Mouse (Mus musculus) monocyte, adult 59 days (primary cell): ENCODE data around the gene Dexi. TPM values are rescaled to one million over a fixed set of nuclear protein-coding genes. Genes with fewer than 3 reads are reported as not detected.

Source experiments
- total RNA-seq, 2 experiments: library from RNA; stranded (reverse); gene quantifications; one replicate each; pipeline ENCODE4 v1.2.4; 2023

The Dexi gene
- total RNA-seq, result 10 to 100 TPM; 11.2 to 13.1 TPM

GRCm38 (mm10) chr16:10542698-10543365, at the start of gene Dexi:
Gene Dexi, minus strand, starts transcription at chr16:10543054.

GRCm38 (mm10) chr16:10544995-10545622, 2.3 kb upstream of the Dexi start, which contains the start of gene Clec16a:
Gene Clec16a, plus strand, starts transcription at chr16:10545339.

GRCm38 (mm10) chr16:10479857-10480256, 63.0 kb downstream of the Dexi start, which contains the start of gene Ciita:
Gene Ciita, plus strand, starts transcription at chr16:10480059.

Other genes with a start within 250 kb of the Dexi start
- under 1 TPM in 1 of 2 experiments, not detected in 1; 0.24 TPM for gene Emp2, start 229.1 kb downstream of the Dexi start, total RNA-seq
- not detected for gene Tekt5, start 147.6 kb downstream of the Dexi start, total RNA-seq
- 10 to 100 TPM; 39.1 to 41.8 TPM for gene Nubp1, start 131.1 kb downstream of the Dexi start, total RNA-seq
- not detected for gene Tvp23a, start 95.7 kb downstream of the Dexi start, total RNA-seq
- 100 to 1,000 TPM; 101 to 124 TPM for gene Ciita, start 63.0 kb downstream of the Dexi start, total RNA-seq
- gene Clec16a, start 2.3 kb upstream of the Dexi start, total RNA-seq, result 10 to 100 TPM; 36.7 to 39.7 TPM
- 1 to 10 TPM; 2.3 to 2.8 TPM for gene Socs1, start 242.5 kb upstream of the Dexi start, total RNA-seq
- not detected for gene Tnp2, start 245.6 kb upstream of the Dexi start, total RNA-seq
- not detected for gene Prm3, start 247.9 kb upstream of the Dexi start, total RNA-seq